Mouse (Mus musculus): Measurements from ENCODE around the gene Gprasp1.
"Not testable (repeated sequence)": the region's sequence is repeated elsewhere in the genome, so short reads cannot be mapped to it uniquely, and the experiment has no call there.

The Gprasp1 gene

GRCm38 (mm10) chrX:135837896-135838295 is 95.4 kb downstream of the Gprasp1 start:
- no peak for DNase-seq (ENCODE audit: low read depth)

- not testable (repeated sequence) for DNase-seq (ENCODE audit: low read depth)
These were observed 96.2 kb downstream of the Gprasp1 start, which contains the start of gene Gprasp2 for GRCm38 (mm10) chrX:135838521-135839360. TSS of gene Gprasp2 (plus strand) at chrX:135839034.

GRCm38 (mm10) chrX:135839397-135840391 is 97.2 kb downstream of the Gprasp1 start:
- DNase-seq (ENCODE audit: low read depth): peak; percentile 40
